Mouse (Mus musculus): ENCODE measurements around the gene Trpc4ap.

DNA sequence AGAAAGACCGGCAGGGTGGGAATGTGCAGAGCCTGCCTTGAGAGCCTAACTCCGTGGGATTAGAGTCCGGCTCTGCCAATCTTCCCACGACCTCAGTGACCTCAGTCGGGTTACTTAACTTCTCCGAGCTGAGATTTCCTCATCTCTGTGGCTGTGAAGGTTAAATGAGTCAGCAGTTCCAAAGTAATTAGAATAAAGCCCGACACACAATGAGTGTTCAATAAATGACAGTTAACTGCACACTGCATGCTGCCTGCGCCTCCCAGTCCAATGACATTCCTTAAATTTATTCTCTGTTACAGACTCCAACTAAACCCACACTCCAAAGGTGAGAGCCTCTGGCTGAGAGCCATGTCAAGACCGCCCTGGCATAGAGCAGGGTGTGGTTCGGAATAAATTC, 106.7 kb downstream of the Trpc4ap start:
- TF ChIP-seq POLR2A (IDR thresholded peaks at IDR 0.05; ENCODE audit: borderline replicate concordance, extremely low read depth, low read depth, low read length): no peak
- TF ChIP-seq CTCF (IDR thresholded peaks at IDR 0.05; ENCODE audit: insufficient read depth, low read length): no peak
